Mouse (Mus musculus): ENCODE measurements at regions not wholly inside any gene's neighbourhood (a gene's known extent, or its start where the extent isn't known, plus 50 kb on each side); places are given as distances from the start of the nearest gene placed in this dataset.

DNA sequence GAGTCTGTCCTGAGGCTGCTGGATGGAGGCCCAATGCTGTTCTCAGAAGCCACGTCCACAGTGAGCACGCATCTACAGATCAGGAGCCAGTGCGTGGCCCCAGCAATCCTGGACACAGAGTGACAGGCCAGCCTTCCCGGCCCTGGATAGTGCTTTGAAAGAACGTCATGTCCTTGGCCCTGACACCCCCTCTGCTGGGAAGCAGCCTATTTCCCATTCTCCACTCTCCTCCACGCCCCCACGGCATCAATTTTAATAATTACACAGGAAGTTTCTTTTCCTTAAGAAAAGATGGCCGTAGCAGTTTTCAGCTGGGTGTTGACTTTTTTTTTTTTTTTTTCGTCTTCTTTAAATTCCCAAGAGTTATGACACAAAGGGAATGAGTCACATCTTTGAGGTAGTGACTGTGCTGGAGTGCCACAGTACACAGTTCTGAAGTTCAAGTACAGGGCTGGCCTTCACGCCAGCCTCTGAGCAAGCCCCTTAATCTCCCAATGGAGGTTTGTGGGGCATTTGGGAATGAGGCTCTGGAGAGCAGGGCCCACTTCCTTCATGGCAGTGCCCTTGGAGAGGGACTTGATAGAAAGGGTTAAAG lies 1280.1 kb upstream of the A1bg start:
- TF ChIP-seq POLR2A (IDR thresholded peaks at IDR 0.05; ENCODE audit: low read depth, low read length) (no peak), CTCF (IDR thresholded peaks at IDR 0.05; ENCODE audit: extremely low read depth, insufficient read length, insufficient replicate concordance, low read depth, low read length) (no peak)
- WGBS, result 80% methylated on average over 10 of the region's 10 CpGs
- Histone ChIP-seq H3K4me3 (ENCODE audit: low read depth, low read length) (no peak overlapping the region), H3K4me1 (ENCODE audit: control insufficient read depth, insufficient read depth, insufficient read length, low read length) (peaks cover 6% of the 10 kb centered on the region; the same call in 1 of the 2 replicates), H3K36me3 (ENCODE audit: control insufficient read depth, insufficient read depth, low read length) (no peaks in the 10 kb centered on the region), H3K27me3 (ENCODE audit: control insufficient read depth, insufficient read depth, low read length) (no peaks in the 10 kb centered on the region), H3K27ac (ENCODE audit: insufficient read depth, low read depth, low read length) (no peak overlapping the region)

DNA sequence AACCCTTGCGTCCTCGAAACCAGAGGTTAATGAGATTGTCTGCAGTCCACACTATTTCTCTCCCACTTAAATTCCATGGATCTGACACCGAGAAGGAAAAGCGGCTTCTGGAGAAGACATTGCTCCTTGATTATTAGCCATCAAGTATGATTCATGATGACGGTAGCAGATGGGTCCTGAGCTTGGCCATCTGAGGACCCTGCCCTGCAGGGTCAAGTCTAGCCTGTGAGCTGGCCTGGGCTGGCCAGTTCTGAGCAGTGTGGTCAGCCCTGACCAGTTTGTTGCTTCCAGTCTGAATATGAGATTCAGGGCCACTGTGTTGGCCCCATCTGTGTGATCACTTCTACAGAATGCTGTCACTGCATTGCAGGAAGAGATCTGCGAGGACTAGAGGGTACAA lies 1275.9 kb upstream of the A1bg start:
- no peaks in the 10 kb centered on the region; the same call in 1 of the 2 replicates for H3K4me1 ChIP-seq (ENCODE audit: control insufficient read depth, insufficient read depth, insufficient read length, low read length)
- TF ChIP-seq CTCF (IDR thresholded peaks at IDR 0.05; ENCODE audit: extremely low read depth, insufficient read length, insufficient replicate concordance, low read depth, low read length) (no peak), POLR2A (IDR thresholded peaks at IDR 0.05; ENCODE audit: low read depth, low read length) (no peak)
- no peaks in the 10 kb centered on the region for H3K36me3 ChIP-seq (ENCODE audit: control insufficient read depth, insufficient read depth, low read length)
- no peaks in the 10 kb centered on the region for H3K27me3 ChIP-seq (ENCODE audit: control insufficient read depth, insufficient read depth, low read length)
- H3K27ac ChIP-seq (ENCODE audit: insufficient read depth, low read depth, low read length), result no peak overlapping the region
- WGBS, result 94% methylated on average over 6 of the region's 6 CpGs
- no peak overlapping the region for H3K4me3 ChIP-seq (ENCODE audit: low read depth, low read length)

DNA sequence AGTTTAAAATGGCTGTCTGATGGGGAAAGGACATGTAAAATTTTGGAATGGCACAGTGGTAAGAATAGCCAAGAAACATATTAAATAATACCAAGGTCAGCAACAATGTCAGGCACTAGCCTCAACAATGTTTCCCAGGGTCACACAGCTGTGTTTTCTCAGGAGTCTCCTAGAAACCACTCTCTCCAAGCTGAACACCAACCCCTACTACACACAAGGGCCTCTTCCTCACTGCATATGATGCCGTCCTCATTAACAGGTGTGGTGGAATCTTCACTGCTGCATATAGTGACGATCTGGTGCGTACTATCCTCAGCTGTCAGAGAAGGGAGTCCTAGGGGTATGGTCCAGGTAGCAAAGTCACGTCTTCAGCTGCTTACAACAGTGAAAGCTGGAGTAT lies 1275.4 kb upstream of the A1bg start:
- WGBS, result 89% methylated on average over 4 of the region's 4 CpGs
- Histone ChIP-seq H3K36me3 (ENCODE audit: control insufficient read depth, insufficient read depth, low read length) (no peaks in the 10 kb centered on the region), H3K27me3 (ENCODE audit: control insufficient read depth, insufficient read depth, low read length) (no peaks in the 10 kb centered on the region), H3K4me3 (ENCODE audit: low read depth, low read length) (no peak overlapping the region), H3K4me1 (ENCODE audit: control insufficient read depth, insufficient read depth, insufficient read length, low read length) (no peaks in the 10 kb centered on the region; the same call in 1 of the 2 replicates), H3K27ac (ENCODE audit: insufficient read depth, low read depth, low read length) (no peak overlapping the region)
- TF ChIP-seq POLR2A (IDR thresholded peaks at IDR 0.05; ENCODE audit: low read depth, low read length) (no peak), CTCF (IDR thresholded peaks at IDR 0.05; ENCODE audit: extremely low read depth, insufficient read length, insufficient replicate concordance, low read depth, low read length) (no peak)

DNA sequence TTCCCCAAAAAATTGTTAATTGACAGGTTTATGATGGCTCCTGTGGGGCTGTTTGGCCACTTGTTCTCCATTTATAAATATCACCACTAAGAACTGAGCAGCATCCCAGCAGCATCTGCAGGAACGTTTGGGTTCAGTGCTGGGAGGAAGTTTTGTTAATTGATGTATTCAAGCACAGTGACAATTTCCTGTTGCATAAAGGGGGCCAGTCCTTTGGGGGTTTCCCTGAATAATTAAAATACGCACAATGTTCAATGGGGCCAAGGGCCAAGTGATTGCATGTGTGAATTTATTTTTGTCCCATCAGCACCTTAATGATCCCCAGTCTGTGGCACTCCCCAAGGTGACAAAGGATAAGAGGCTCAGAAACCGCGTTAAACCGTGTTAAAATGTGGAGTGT lies 1272.6 kb upstream of the A1bg start:
- TF ChIP-seq CTCF (IDR thresholded peaks at IDR 0.05; ENCODE audit: extremely low read depth, insufficient read length, insufficient replicate concordance, low read depth, low read length) (no peak), POLR2A (IDR thresholded peaks at IDR 0.05; ENCODE audit: low read depth, low read length) (no peak)
- Histone ChIP-seq H3K27me3 (ENCODE audit: control insufficient read depth, insufficient read depth, low read length) (no peaks in the 10 kb centered on the region), H3K4me1 (ENCODE audit: control insufficient read depth, insufficient read depth, insufficient read length, low read length) (no peaks in the 10 kb centered on the region), H3K4me3 (ENCODE audit: low read depth, low read length) (no peak overlapping the region), H3K27ac (ENCODE audit: insufficient read depth, low read depth, low read length) (no peak overlapping the region), H3K36me3 (ENCODE audit: control insufficient read depth, insufficient read depth, low read length) (no peaks in the 10 kb centered on the region)
- WGBS, result 82% methylated on average over 5 of the region's 5 CpGs

DNA sequence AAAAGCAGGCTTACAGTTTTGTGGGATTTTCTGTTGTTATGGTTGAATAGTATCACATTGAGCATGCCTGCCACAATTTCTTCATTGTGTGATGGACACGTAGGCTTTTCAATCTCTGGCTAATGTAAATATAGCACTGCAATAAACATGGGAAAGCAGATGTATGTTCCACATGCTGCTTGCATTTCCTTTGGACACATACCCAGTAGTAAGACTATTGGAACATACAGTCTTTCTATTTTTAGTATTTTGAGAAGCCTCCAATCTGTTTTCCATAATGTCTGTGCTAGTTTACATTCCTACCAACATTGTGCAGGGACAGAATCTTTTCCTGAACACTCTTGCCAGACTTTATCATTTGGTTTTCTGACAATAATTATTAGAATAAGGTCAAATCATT lies 1269.9 kb upstream of the A1bg start:
- no peak overlapping the region for H3K4me3 ChIP-seq (ENCODE audit: low read depth, low read length)
- no peaks in the 10 kb centered on the region for H3K4me1 ChIP-seq (ENCODE audit: control insufficient read depth, insufficient read depth, insufficient read length, low read length)
- 60% methylated on average over 1 of the region's 1 CpGs for WGBS
- no peak overlapping the region for H3K27ac ChIP-seq (ENCODE audit: insufficient read depth, low read depth, low read length)
- TF ChIP-seq POLR2A (IDR thresholded peaks at IDR 0.05; ENCODE audit: low read depth, low read length), result no peak
- no peaks in the 10 kb centered on the region for H3K27me3 ChIP-seq (ENCODE audit: control insufficient read depth, insufficient read depth, low read length)
- H3K36me3 ChIP-seq (ENCODE audit: control insufficient read depth, insufficient read depth, low read length), result no peaks in the 10 kb centered on the region

DNA sequence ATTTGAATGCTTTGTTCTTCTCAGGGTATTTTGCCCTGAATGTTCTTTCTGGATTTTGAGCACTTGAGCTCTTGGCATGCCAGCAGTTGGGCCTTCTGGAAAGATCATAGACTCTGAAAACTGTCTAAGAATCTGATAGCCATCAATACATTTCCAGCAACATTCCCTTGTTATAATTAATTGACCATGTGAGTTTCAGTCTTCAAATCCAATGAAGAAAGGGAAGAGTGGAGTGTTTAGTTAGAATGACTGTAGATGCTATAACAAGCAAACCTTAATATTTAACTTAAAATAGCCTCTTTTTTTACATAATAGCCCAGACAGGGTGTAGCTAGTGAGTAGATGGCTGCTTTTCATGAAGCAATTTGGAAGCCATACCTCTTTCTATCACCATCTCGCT lies 1268.8 kb upstream of the A1bg start:
- H3K4me1 ChIP-seq (ENCODE audit: control insufficient read depth, insufficient read depth, insufficient read length, low read length), result no peaks in the 10 kb centered on the region
- no peaks in the 10 kb centered on the region for H3K27me3 ChIP-seq (ENCODE audit: control insufficient read depth, insufficient read depth, low read length)
- no peak for TF ChIP-seq POLR2A (IDR thresholded peaks at IDR 0.05; ENCODE audit: low read depth, low read length)
- no peak for TF ChIP-seq CTCF (IDR thresholded peaks at IDR 0.05; ENCODE audit: extremely low read depth, insufficient read length, insufficient replicate concordance, low read depth, low read length)
- WGBS, result 94% methylated on average over 1 of the region's 1 CpGs
- no peak overlapping the region for H3K4me3 ChIP-seq (ENCODE audit: low read depth, low read length)
- no peak overlapping the region for H3K27ac ChIP-seq (ENCODE audit: insufficient read depth, low read depth, low read length)
- no peaks in the 10 kb centered on the region for H3K36me3 ChIP-seq (ENCODE audit: control insufficient read depth, insufficient read depth, low read length)

DNA sequence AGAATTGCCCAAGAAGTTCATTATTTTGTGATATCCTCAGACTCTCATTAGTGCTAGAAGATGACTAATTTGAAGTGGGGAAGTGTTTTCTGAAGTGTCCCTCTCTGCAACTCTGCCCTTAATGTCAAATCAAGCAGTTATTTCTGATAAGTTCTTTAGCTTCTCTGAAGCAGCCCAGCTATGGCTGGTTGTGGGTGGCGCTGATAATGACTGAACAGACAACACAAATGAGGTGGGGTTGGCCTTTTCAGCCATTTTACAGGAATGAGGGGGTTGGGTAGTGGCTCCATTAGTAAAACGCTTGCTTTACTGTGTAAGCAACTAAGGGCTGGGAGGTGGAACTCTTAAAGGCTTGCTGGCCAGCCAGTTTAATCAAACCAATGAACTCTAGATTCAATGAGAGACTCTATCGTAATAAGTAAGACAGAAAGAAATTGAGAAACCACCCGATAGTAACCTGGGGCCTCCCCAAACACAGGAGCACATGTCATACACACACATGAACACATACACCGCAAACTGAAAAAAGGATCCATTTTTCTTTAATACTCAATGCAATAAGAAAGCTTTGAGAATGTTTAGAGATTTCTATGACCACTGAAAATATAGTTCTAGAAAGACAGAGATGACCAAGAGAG lies 1268.3 kb upstream of the A1bg start:
- Histone ChIP-seq H3K4me1 (ENCODE audit: control insufficient read depth, insufficient read depth, insufficient read length, low read length) (no peaks in the 10 kb centered on the region), H3K4me3 (ENCODE audit: low read depth, low read length) (no peak overlapping the region), H3K27me3 (ENCODE audit: control insufficient read depth, insufficient read depth, low read length) (no peaks in the 10 kb centered on the region), H3K36me3 (ENCODE audit: control insufficient read depth, insufficient read depth, low read length) (no peaks in the 10 kb centered on the region), H3K27ac (ENCODE audit: insufficient read depth, low read depth, low read length) (no peak overlapping the region)
- TF ChIP-seq CTCF (IDR thresholded peaks at IDR 0.05; ENCODE audit: extremely low read depth, insufficient read length, insufficient replicate concordance, low read depth, low read length), result no peak
- TF ChIP-seq POLR2A (IDR thresholded peaks at IDR 0.05; ENCODE audit: low read depth, low read length), result no peak
- 89% methylated on average over 5 of the region's 5 CpGs for WGBS

Data from small intestine, adult 2 months (tissue).